ENCODE assay signal across 8 mouse cellular contexts in the genomic region with DNA sequence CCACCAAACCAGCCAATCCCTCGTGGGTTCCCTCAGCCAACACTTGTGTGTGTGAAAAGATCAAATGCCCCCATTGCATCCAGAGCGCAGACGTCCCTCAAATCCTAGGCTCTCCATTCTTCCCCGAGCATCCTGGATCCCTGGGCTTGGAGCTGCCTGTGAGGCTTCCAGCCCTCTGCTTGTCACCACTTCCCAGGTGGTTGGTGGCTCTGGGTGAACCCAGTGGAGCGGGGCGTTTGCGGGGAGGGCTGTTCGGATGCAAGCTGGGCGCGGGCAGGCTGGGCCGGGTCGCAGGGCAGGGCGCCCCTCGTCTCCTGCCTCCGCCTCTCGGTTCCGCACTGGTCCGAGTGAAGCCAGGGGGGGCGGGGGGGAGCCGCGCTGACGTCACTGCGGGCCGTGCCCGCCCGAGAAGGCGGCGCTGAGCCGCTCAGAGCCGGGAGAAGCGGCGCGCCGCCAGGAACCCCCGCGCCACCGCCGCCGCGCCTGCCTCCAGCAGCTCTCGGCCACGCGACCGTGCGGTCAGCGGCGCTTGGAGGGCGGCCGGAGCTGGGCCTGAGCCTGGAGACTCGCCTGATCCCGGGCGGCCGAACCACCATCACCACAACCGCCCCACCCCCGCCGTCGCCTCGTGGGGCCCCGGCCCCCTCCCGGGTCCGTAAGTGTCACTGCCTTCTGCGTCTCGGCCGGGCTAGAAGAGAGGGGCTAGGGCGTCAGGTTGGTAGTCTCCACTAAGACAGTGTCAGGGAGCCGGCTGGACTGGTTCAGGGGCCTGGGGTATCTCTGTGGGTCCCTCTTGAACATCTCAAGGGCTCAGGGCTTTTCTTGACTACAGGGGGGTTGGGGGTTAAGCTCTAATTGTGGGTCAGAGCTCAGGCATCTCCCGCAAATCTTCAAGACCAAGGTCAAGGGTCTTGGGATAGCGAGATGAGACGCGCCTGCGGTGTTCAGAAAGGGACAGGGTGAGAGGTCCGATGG. TPM values are rescaled to one million over a fixed set of nuclear protein-coding genes. Genes with fewer than 3 reads are reported as not detected.
A peak's percentile ranks its signal among the peaks of the same experiment; 100 is the strongest.
DNase-seq lines count a peak whose midpoint lies in the region; ATAC-seq and TF ChIP-seq lines count a peak whose summit lies in the region.

No protein-coding gene starts in this region.

- H3K9me3 ChIP-seq in kidney, embryonic 16.5 days (ENCODE audit: low read length) = no peaks in the 10 kb centered on the region
- no peaks in the 10 kb centered on the region for H3K9me3 ChIP-seq in hindbrain, embryonic 14.5 days (ENCODE audit: control insufficient read depth, low read length)
- H3K9me3 ChIP-seq in midbrain, embryonic 14.5 days (ENCODE audit: control insufficient read depth, low read length) = no peaks in the 10 kb centered on the region

- TF ChIP-seq POLR2A in kidney, adult 2 months (IDR thresholded peaks at IDR 0.05; ENCODE audit: low read depth, low read length) = no peak

- H3K27me3 ChIP-seq in kidney, embryonic 16.5 days (ENCODE audit: insufficient read depth, low read length) = peaks cover 98% of the 10 kb centered on the region
- H3K27me3 ChIP-seq in hindbrain, embryonic 14.5 days (ENCODE audit: control insufficient read depth, insufficient read depth, low read length) = peaks cover 23% of the 10 kb centered on the region
- peaks cover 15% of the 10 kb centered on the region; the same call in 1 of the 2 replicates for H3K27me3 ChIP-seq in midbrain, embryonic 14.5 days (ENCODE audit: control insufficient read depth, insufficient read depth, low read length)
- peaks cover 3% of the 10 kb centered on the region for H3K27me3 ChIP-seq in kidney, adult 2 months (replicated peaks; ENCODE audit: control insufficient read depth, insufficient read depth, low read length)

- 1% methylated on average over 65 of the region's 72 CpGs for WGBS in kidney, embryonic 16.5 days
- under 1% methylated on average over 54 of the region's 72 CpGs for WGBS in hindbrain, embryonic 14.5 days
- WGBS in midbrain, embryonic 14.5 days = under 1% methylated on average over 63 of the region's 72 CpGs
- 2% methylated on average over 51 of the region's 72 CpGs for WGBS in kidney, adult 2 months

- H3K9ac ChIP-seq in kidney, embryonic 16.5 days (replicated peaks; ENCODE audit: low read length) = no peak overlapping the region
- H3K9ac ChIP-seq in hindbrain, embryonic 14.5 days = peak overlapping the region; percentile 99
- H3K9ac ChIP-seq in midbrain, embryonic 14.5 days (replicated peaks; ENCODE audit: low read length) = peak overlapping the region; percentile 98

- H3K4me2 ChIP-seq in kidney, embryonic 16.5 days (replicated peaks; ENCODE audit: low read depth, low read length) = peak overlapping the region; percentile 22
- H3K4me2 ChIP-seq in hindbrain, embryonic 14.5 days (replicated peaks) = peak overlapping the region; percentile 91
- peak overlapping the region; percentile 73 for H3K4me2 ChIP-seq in midbrain, embryonic 14.5 days (ENCODE audit: low read length)

- peaks cover 9% of the 10 kb centered on the region for H3K4me1 ChIP-seq in kidney, embryonic 16.5 days (ENCODE audit: insufficient read depth, low read length)
- H3K4me1 ChIP-seq in hindbrain, embryonic 14.5 days (replicated peaks; ENCODE audit: control insufficient read depth, insufficient read depth, low read length) = peaks cover 13% of the 10 kb centered on the region
- peaks cover 29% of the 10 kb centered on the region for H3K4me1 ChIP-seq in midbrain, embryonic 14.5 days (ENCODE audit: control insufficient read depth, insufficient read depth, low read length)
- no peaks in the 10 kb centered on the region for H3K4me1 ChIP-seq in kidney, adult 2 months (ENCODE audit: control insufficient read depth, insufficient read depth, low read length)

- no peak for TF ChIP-seq CTCF in kidney, adult 2 months (conservative IDR thresholded peaks at IDR 0.05; ENCODE audit: insufficient read depth, insufficient read length, low read depth, low read length)

- ATAC-seq in kidney, embryonic 16.5 days (ENCODE audit: low FRiP score, low TSS enrichment) = no peak
- ATAC-seq in hindbrain, embryonic 14.5 days (ENCODE audit: low FRiP score) = peak; percentile 80
- ATAC-seq in midbrain, embryonic 14.5 days (ENCODE audit: low FRiP score, low TSS enrichment) = peak; percentile 76

- H3K36me3 ChIP-seq in kidney, embryonic 16.5 days (ENCODE audit: insufficient read depth, low read length) = no peaks in the 10 kb centered on the region
- H3K36me3 ChIP-seq in hindbrain, embryonic 14.5 days (replicated peaks; ENCODE audit: control insufficient read depth, insufficient read depth) = no peaks in the 10 kb centered on the region; the same call in 1 of the 2 replicates
- no peaks in the 10 kb centered on the region; the same call in 1 of the 2 replicates for H3K36me3 ChIP-seq in midbrain, embryonic 14.5 days (ENCODE audit: control insufficient read depth, insufficient read depth, low read length)
- no peaks in the 10 kb centered on the region for H3K36me3 ChIP-seq in kidney, adult 2 months (ENCODE audit: control insufficient read depth, insufficient read depth, low read length)

- H3K27ac ChIP-seq in kidney, embryonic 16.5 days (ENCODE audit: low read length) = no peak overlapping the region
- H3K27ac ChIP-seq in hindbrain, embryonic 14.5 days = peak overlapping the region; percentile 99
- H3K27ac ChIP-seq in midbrain, embryonic 14.5 days (replicated peaks; ENCODE audit: low read depth, low read length) = peak overlapping the region; percentile 94
- H3K27ac ChIP-seq in kidney, adult 2 months (ENCODE audit: insufficient read depth, low read depth, low read length) = no peak overlapping the region

- peak overlapping the region; percentile 14 for H3K4me3 ChIP-seq in kidney, embryonic 16.5 days (ENCODE audit: low read length)
- H3K4me3 ChIP-seq in hindbrain, embryonic 14.5 days (replicated peaks; ENCODE audit: low read length) = peak overlapping the region; percentile 88
- peak overlapping the region; percentile 82 for H3K4me3 ChIP-seq in midbrain, embryonic 14.5 days (replicated peaks; ENCODE audit: low read depth, low read length)
- H3K4me3 ChIP-seq in kidney, adult 2 months (ENCODE audit: insufficient read depth, low read depth, low read length) = no peak overlapping the region

- no peak for DNase-seq in kidney, postnatal 36 days
- peak; percentile 89 for DNase-seq in cerebellum, adult 9-11 months
- DNase-seq in hindbrain, embryonic 14.5 days (ENCODE audit: low spot score) = peak; percentile 79
- peak; percentile 90 for DNase-seq in midbrain, embryonic 14.5 days
- DNase-seq in thymus, postnatal 25 days = no peak
- DNase-seq in kidney, adult 2 months = no peak
- no peak for DNase-seq in ovary, postnatal 14 days (ENCODE audit: low spot score)

RNA-seq across cellular contexts. Expression of gene Polg, which starts 33.7 kb away (rescaled TPM):
- 37.1 and 37.7 TPM in 2 replicates for polyA plus RNA-seq in kidney, embryonic 16.5 days (2015; fragmentation: Nextera tagmentation; extraction: Ambion mirVana)
- 26.3 and 28.9 TPM in 2 replicates for polyA plus RNA-seq in hindbrain, embryonic 14.5 days (2014; fragmentation: Nextera tagmentation; extraction: Ambion mirVana)
- 20.2 and 24.7 TPM in 2 replicates for polyA plus RNA-seq in midbrain, embryonic 14.5 days (2014; fragmentation: Nextera tagmentation; extraction: Ambion mirVana)
- 33.8 and 35.3 TPM in 2 replicates for polyA plus RNA-seq in kidney, adult 2 months (2012; rRNA removed)

Comparison
In these comparisons a context has a peak if more than half of its experiments do, and no peak if none do; other contexts are left out.
1. H3K27ac ChIP-seq: peak in hindbrain, embryonic 14.5 days (single experiment) and midbrain, embryonic 14.5 days (single experiment); none in kidney, embryonic 16.5 days (single experiment) and kidney, adult 2 months (single experiment).
2. H3K4me2 ChIP-seq: peak in every context shown above with its lines; median percentile 91 in hindbrain, embryonic 14.5 days; 73 in midbrain, embryonic 14.5 days; 22 in kidney, embryonic 16.5 days.
3. DNase-seq: peak in cerebellum, adult 9-11 months (single experiment), hindbrain, embryonic 14.5 days (single experiment) and midbrain, embryonic 14.5 days (single experiment); none in kidney, postnatal 36 days (0 of 2), thymus, postnatal 25 days (single experiment), kidney, adult 2 months (single experiment) and ovary, postnatal 14 days (single experiment).